In genomic region chr10:93686579-93686978, GRCm38 (mm10) we compare ENCODE assay signal across 1 mouse cellular context.
TF ChIP-seq lines count a peak whose summit lies in the region.

No protein-coding gene starts in this region.

TF ChIP-seq in CH12.LX, 34 proteins besides CTCF, POLR2A, EP300 and RAD21:
- TF ChIP-seq E2F4 (IDR thresholded peaks at IDR 0.05; ENCODE audit: insufficient replicate concordance, low read depth, low read length) = no peak
- TF ChIP-seq MAFK (IDR thresholded peaks at IDR 0.05; ENCODE audit: insufficient replicate concordance, low read length) = 0 out of 2 replicates have a peak, but pooled peaks have one; percentile 14
- no peak for TF ChIP-seq SIN3A (IDR thresholded peaks at IDR 0.05; ENCODE audit: low read length)
- TF ChIP-seq KAT2A (IDR thresholded peaks at IDR 0.05; ENCODE audit: insufficient replicate concordance, low read length) = no peak
TF ChIP-seq in CH12.LX: peak in this region for 1.
